Mouse (Mus musculus): ENCODE results near the gene Fh1. TPM values are rescaled to one million over a fixed set of nuclear protein-coding genes. Genes with fewer than 3 reads are reported as not detected.

Fh1 gene
- polyA plus RNA-seq, 1 experiment from 2014 or later, result 94.9 TPM

DNA sequence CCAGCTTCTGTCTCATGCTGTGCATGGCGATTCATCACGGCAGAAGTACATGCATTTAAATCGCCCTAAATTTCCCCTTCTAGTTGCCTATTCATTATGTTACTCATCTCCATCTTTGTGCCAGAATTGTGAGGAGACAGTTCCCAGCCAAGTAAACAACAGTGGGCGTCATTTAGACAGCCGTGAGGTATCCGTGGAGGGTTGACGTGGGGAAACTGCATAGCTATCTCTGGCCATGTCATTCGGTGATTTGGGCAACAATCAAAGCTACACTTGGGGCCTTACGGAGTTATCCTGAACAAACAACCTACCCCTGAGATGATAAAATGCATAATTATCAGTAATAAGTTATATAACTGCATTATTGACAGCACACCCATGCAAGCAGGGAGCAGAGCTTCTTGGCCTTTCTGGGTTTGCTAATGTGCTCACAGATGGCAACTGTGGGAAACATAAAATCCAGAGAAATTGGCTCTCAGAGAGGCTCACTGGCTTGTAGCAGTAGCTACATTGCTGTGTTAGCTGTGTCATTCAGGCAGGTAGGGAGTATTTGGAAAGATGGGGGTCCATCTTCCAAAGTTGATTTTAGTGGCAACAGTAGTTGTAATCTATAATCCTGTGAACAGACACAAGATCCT, 45.7 kb downstream of the Fh1 start:
- Histone ChIP-seq H3K27ac (no peak overlapping the region), H3K4me3 (replicated peaks) (no peak overlapping the region), H3K36me3 (no peaks in the 10 kb centered on the region), H3K4me1 (replicated peaks) (no peaks in the 10 kb centered on the region), H3K27me3 (no peaks in the 10 kb centered on the region), H3K9ac (replicated peaks) (no peak overlapping the region), H3K9me3 (no peaks in the 10 kb centered on the region), H3K4me2 (no peak overlapping the region)
- ATAC-seq (ENCODE audit: insufficient number of reproducible peaks, insufficient read depth, low FRiP score, low TSS enrichment, low read depth), result no peak
- WGBS, result 87% methylated on average over 9 of the region's 9 CpGs

DNA sequence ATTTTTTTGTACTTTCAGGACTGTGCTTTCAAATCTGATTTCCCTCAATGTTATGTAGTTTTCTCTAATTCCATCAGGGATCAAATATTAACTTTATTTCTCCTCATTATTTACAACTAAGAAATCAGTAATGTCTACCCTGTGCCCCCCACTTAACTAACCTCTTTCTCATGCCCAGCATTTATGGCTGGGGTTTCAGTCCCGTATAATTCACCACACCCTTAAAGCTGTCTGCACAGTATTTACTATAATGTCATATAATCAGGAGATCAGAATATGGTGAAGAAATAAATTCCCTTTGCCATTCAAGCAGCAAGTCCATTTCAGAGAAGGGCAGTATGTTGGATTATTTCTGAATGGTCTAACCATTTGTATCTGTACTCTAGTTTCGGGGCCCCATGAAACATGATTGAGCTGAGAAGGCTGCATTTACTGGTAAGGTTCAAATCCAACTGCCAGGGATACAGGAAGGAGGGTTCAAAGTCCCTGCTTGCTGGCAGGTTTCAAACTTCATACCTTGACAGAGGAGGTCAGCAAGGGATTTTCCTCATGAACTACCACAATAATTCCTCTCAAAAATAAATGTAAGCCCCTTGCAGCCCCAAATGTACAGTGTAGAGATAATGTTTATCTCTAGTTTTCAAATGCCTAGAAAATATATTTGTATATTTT, 46.9 kb downstream of the Fh1 start:
- no peak overlapping the region for H3K4me3 ChIP-seq (replicated peaks)
- 74% methylated on average over 2 of the region's 2 CpGs for WGBS
- H3K27ac ChIP-seq, result no peak overlapping the region
- no peak overlapping the region for H3K9ac ChIP-seq (replicated peaks)
- no peaks in the 10 kb centered on the region for H3K36me3 ChIP-seq
- H3K27me3 ChIP-seq, result no peaks in the 10 kb centered on the region
- ATAC-seq (ENCODE audit: insufficient number of reproducible peaks, insufficient read depth, low FRiP score, low TSS enrichment, low read depth), result no peak
- H3K4me1 ChIP-seq (replicated peaks), result no peaks in the 10 kb centered on the region
- no peaks in the 10 kb centered on the region for H3K9me3 ChIP-seq
- H3K4me2 ChIP-seq, result no peak overlapping the region

GRCm38 (mm10) chr1:175574129-175574528, 51.3 kb downstream of the Fh1 start:
- Histone ChIP-seq H3K27ac (no peak overlapping the region), H3K4me3 (replicated peaks) (no peak overlapping the region), H3K9ac (replicated peaks) (no peak overlapping the region), H3K27me3 (no peaks in the 10 kb centered on the region), H3K4me2 (no peak overlapping the region), H3K4me1 (replicated peaks) (no peaks in the 10 kb centered on the region), H3K36me3 (no peaks in the 10 kb centered on the region), H3K9me3 (no peaks in the 10 kb centered on the region)
- WGBS, result 89% methylated on average over 2 of the region's 2 CpGs
- ATAC-seq (ENCODE audit: insufficient number of reproducible peaks, insufficient read depth, low FRiP score, low TSS enrichment, low read depth), result no peak

GRCm38 (mm10) chr1:175565579-175566103, 59.8 kb downstream of the Fh1 start:
- Histone ChIP-seq H3K4me1 (replicated peaks) (peaks cover 4% of the 10 kb centered on the region; the same call in 1 of the 2 replicates), H3K27ac (no peak overlapping the region), H3K4me2 (no peak overlapping the region), H3K9ac (replicated peaks) (no peak overlapping the region), H3K9me3 (no peaks in the 10 kb centered on the region), H3K4me3 (replicated peaks) (no peak overlapping the region), H3K36me3 (no peaks in the 10 kb centered on the region), H3K27me3 (no peaks in the 10 kb centered on the region)
- no peak for ATAC-seq (ENCODE audit: insufficient number of reproducible peaks, insufficient read depth, low FRiP score, low TSS enrichment, low read depth)
- 75% methylated on average over 6 of the region's 6 CpGs for WGBS

DNA sequence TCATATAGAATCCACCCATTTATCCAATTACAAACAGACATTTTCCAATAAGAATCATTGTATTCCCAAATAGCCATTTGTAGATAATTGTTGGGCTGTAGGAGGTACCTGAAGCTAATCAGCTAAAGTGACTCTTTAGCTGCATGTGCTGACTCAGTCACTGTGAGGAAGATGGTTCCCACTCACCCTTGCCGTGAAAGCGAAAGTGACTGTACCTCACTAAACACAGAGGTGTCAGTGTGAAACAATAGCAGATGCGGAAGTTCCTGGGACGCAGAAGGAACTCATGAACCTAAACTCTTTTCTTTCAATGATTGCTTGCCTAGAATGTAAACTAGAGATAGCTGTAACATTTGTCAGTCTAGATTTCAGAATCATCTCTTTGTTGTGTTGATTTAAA, 61.1 kb downstream of the Fh1 start:
- no peaks in the 10 kb centered on the region for H3K36me3 ChIP-seq
- ATAC-seq (ENCODE audit: insufficient number of reproducible peaks, insufficient read depth, low FRiP score, low TSS enrichment, low read depth), result no peak
- WGBS, result 85% methylated on average over 4 of the region's 4 CpGs
- no peak overlapping the region for H3K9ac ChIP-seq (replicated peaks)
- no peaks in the 10 kb centered on the region for H3K27me3 ChIP-seq
- no peaks in the 10 kb centered on the region for H3K9me3 ChIP-seq
- H3K4me3 ChIP-seq (replicated peaks), result no peak overlapping the region
- H3K27ac ChIP-seq, result no peak overlapping the region
- no peak overlapping the region for H3K4me2 ChIP-seq
- peaks cover 4% of the 10 kb centered on the region; the same call in 1 of the 2 replicates for H3K4me1 ChIP-seq (replicated peaks)

GRCm38 (mm10) chr1:175562379-175562778, 63.1 kb downstream of the Fh1 start:
- Histone ChIP-seq H3K4me1 (replicated peaks) (peaks cover 4% of the 10 kb centered on the region; the same call in 1 of the 2 replicates), H3K36me3 (no peaks in the 10 kb centered on the region), H3K9me3 (no peaks in the 10 kb centered on the region), H3K9ac (replicated peaks) (no peak overlapping the region), H3K4me3 (replicated peaks) (no peak overlapping the region), H3K27me3 (no peaks in the 10 kb centered on the region), H3K4me2 (no peak overlapping the region), H3K27ac (no peak overlapping the region)
- WGBS, result 90% methylated on average over 2 of the region's 2 CpGs
- ATAC-seq (ENCODE audit: insufficient number of reproducible peaks, insufficient read depth, low FRiP score, low TSS enrichment, low read depth), result no peak

DNA sequence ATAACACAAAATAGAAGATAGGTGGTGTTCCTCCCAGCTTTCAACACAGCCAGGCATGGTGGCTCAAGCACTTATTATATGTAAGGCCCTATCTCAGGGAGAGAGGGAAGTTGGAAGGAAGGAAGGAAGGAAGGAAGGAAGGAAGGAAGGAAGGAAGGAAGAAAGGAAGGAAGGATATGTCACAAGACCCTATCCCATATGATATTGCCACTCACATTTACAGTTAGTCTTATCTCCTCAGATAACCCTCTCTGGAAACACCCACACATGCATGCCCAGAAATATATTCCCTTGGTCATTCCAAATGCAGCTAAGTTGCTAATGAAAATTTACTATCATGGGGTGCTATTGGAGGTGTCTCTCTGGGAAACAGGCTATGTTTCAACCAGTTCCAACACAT, 63.6 kb downstream of the Fh1 start:
- Histone ChIP-seq H3K9me3 (no peaks in the 10 kb centered on the region), H3K27ac (no peak overlapping the region), H3K9ac (replicated peaks) (no peak overlapping the region), H3K27me3 (no peaks in the 10 kb centered on the region), H3K4me2 (no peak overlapping the region), H3K4me3 (replicated peaks) (no peak overlapping the region), H3K4me1 (replicated peaks) (peaks cover 4% of the 10 kb centered on the region; the same call in 1 of the 2 replicates), H3K36me3 (no peaks in the 10 kb centered on the region)
- ATAC-seq (ENCODE audit: insufficient number of reproducible peaks, insufficient read depth, low FRiP score, low TSS enrichment, low read depth), result no peak

DNA sequence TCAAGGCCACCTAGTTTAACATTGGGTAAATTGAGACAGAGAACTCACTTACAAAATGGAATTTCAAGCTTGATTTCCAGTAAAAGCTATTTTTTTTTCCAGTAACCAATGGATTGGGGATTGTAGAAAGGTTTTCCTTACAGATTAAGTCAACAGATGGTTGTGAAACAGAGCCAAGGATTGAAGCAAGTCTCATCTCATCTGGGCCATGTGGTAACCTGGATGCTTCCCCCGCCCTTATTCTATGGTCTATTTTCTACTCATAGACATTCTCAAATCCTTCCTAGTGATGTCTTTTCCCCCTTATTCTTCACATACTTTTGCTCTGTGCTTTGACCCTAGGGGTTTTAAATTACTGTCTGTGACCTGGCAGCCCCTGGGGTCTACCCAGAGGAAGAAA, 70.8 kb downstream of the Fh1 start:
- Histone ChIP-seq H3K27ac (no peak overlapping the region), H3K4me2 (no peak overlapping the region), H3K36me3 (no peaks in the 10 kb centered on the region), H3K9ac (replicated peaks) (no peak overlapping the region), H3K4me3 (replicated peaks) (no peak overlapping the region), H3K9me3 (no peaks in the 10 kb centered on the region), H3K4me1 (replicated peaks) (no peaks in the 10 kb centered on the region), H3K27me3 (no peaks in the 10 kb centered on the region)
- 93% methylated on average over 1 of the region's 1 CpGs for WGBS
- ATAC-seq (ENCODE audit: insufficient number of reproducible peaks, insufficient read depth, low FRiP score, low TSS enrichment, low read depth), result no peak

DNA sequence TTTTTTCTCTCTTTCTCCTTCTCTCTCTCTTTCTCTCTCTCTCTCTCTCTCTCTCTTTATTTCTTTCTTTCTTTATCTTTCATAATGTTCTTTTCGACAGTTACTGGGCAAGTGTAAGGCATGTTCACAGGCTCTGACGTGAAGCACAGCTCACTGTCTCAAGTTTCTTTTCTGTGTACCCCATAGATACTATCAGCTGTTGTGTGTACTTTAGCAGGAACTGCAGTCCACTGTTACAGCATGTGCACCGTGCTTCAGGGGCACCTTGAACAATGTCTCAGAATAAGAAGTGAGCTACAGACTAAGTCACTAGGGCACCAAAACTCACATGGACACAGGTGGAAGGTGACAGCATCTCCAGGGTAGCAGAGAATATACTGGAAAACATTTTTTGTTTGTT, 73.0 kb downstream of the Fh1 start:
- Histone ChIP-seq H3K4me3 (replicated peaks) (no peak overlapping the region), H3K36me3 (no peaks in the 10 kb centered on the region), H3K9ac (replicated peaks) (no peak overlapping the region), H3K4me2 (no peak overlapping the region), H3K4me1 (replicated peaks) (no peaks in the 10 kb centered on the region), H3K27ac (no peak overlapping the region), H3K9me3 (no peaks in the 10 kb centered on the region), H3K27me3 (no peaks in the 10 kb centered on the region)
- ATAC-seq (ENCODE audit: insufficient number of reproducible peaks, insufficient read depth, low FRiP score, low TSS enrichment, low read depth), result no peak
- WGBS, result 75% methylated on average over 3 of the region's 3 CpGs

GRCm38 (mm10) chr1:175550586-175550985, 74.8 kb downstream of the Fh1 start:
- 88% methylated on average over 1 of the region's 1 CpGs for WGBS
- no peaks in the 10 kb centered on the region for H3K9me3 ChIP-seq
- no peak for ATAC-seq (ENCODE audit: insufficient number of reproducible peaks, insufficient read depth, low FRiP score, low TSS enrichment, low read depth)
- no peaks in the 10 kb centered on the region for H3K27me3 ChIP-seq
- no peaks in the 10 kb centered on the region for H3K36me3 ChIP-seq
- H3K9ac ChIP-seq (replicated peaks), result no peak overlapping the region
- no peak overlapping the region for H3K27ac ChIP-seq
- H3K4me1 ChIP-seq (replicated peaks), result no peaks in the 10 kb centered on the region
- no peak overlapping the region for H3K4me3 ChIP-seq (replicated peaks)
- no peak overlapping the region for H3K4me2 ChIP-seq
